Mouse (Mus musculus): Measurements from ENCODE around the gene Kirrel3. TPM values are rescaled to one million over a fixed set of nuclear protein-coding genes. Genes with fewer than 3 reads are reported as not detected.

Kirrel3 gene
- polyA plus RNA-seq, 1 experiment from 2014 or later = 0.72 TPM

DNA sequence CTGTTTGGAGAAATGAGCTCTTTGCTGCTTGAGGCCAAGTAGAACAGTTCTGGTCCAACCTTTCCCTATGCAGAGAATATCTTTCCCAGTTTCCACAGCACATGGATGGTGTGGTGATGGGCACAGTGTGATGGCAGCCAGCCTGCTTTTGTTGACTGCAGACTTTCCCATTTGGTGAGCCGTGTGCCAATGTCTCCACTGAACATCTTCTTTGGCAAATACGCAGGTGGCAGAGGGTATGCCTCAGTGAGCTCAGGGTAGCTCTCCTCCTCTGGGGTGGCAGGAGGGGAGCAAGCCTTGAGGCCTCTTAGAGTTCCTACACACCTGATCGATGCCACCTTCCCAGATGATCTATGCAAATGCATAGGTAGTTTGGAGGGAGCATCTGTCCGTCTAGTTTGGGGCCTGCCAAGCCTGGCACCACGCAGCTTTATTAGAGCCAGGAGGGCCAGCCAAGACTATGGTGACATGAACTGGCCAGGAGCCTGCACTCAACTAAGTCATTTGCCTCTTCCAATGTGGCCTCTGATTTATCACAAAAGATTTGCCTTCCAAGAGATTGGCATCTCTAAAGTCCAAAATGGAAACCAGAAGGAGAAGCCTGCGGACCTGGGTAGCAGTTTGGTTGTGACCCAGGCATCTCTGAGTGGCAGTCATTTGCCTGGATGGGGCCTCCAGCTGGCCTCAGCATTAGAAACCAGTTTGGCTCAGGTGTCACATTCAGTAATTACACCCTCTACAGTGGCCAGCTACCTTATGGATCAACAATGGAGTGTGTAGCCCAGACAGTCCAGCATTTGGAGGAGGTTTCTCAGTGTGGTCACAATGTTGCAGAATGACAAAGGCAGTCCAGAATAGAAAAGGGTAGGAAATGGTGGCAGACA, 127.4 kb downstream of the Kirrel3 start:
- H3K4me3 ChIP-seq (ENCODE audit: low read depth, low read length) = no peak overlapping the region
- no peaks in the 10 kb centered on the region for H3K27me3 ChIP-seq (replicated peaks; ENCODE audit: insufficient read depth, low read length)
- H3K4me1 ChIP-seq (ENCODE audit: insufficient read depth, low read depth, low read length) = no peaks in the 10 kb centered on the region
- 85% methylated on average over 6 of the region's 6 CpGs for WGBS
- no peak overlapping the region for H3K9ac ChIP-seq (replicated peaks; ENCODE audit: low read depth)
- H3K27ac ChIP-seq (ENCODE audit: low read length) = no peak overlapping the region
- ATAC-seq = no peak
- no peak for DNase-seq (ENCODE audit: low spot score)
- no peaks in the 10 kb centered on the region for H3K36me3 ChIP-seq (ENCODE audit: insufficient read depth, low read length)
- no peaks in the 10 kb centered on the region for H3K9me3 ChIP-seq (ENCODE audit: low read length)
- no peak overlapping the region for H3K4me2 ChIP-seq (replicated peaks; ENCODE audit: low read depth, low read length)
- TF ChIP-seq EP300 (IDR thresholded peaks at IDR 0.05) (no peak), CTCF (IDR thresholded peaks at IDR 0.05) (no peak)

DNA sequence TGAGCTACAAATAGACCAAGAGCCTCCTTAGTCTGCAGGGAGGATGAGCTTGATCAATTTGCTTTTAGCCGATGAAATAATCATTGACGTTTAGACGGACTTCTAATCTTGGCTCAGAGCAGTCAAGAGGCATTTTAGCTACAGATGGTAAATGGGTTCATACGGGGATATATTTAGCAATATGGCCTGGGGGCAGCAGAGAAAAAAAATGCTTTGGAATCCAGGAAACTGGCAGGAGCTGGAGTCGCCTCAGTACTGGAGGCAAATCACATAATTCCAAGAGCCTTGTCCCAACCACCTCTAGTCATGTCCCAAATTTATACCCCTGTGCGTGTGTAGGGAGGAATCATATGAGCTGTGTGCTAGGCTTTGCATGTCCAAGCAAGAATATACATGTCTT, 132.4 kb downstream of the Kirrel3 start:
- Histone ChIP-seq H3K4me2 (replicated peaks; ENCODE audit: low read depth, low read length) (no peak overlapping the region), H3K27ac (ENCODE audit: low read length) (no peak overlapping the region), H3K9ac (replicated peaks; ENCODE audit: low read depth) (no peak overlapping the region), H3K27me3 (replicated peaks; ENCODE audit: insufficient read depth, low read length) (no peaks in the 10 kb centered on the region), H3K36me3 (ENCODE audit: insufficient read depth, low read length) (no peaks in the 10 kb centered on the region), H3K4me3 (ENCODE audit: low read depth, low read length) (no peak overlapping the region), H3K4me1 (ENCODE audit: insufficient read depth, low read depth, low read length) (no peaks in the 10 kb centered on the region), H3K9me3 (ENCODE audit: low read length) (no peaks in the 10 kb centered on the region)
- no peak for DNase-seq (ENCODE audit: low spot score)
- WGBS = 56% methylated on average over 6 of the region's 6 CpGs
- TF ChIP-seq CTCF (IDR thresholded peaks at IDR 0.05) = no peak
- TF ChIP-seq EP300 (IDR thresholded peaks at IDR 0.05) = no peak
- ATAC-seq = no peak

DNA sequence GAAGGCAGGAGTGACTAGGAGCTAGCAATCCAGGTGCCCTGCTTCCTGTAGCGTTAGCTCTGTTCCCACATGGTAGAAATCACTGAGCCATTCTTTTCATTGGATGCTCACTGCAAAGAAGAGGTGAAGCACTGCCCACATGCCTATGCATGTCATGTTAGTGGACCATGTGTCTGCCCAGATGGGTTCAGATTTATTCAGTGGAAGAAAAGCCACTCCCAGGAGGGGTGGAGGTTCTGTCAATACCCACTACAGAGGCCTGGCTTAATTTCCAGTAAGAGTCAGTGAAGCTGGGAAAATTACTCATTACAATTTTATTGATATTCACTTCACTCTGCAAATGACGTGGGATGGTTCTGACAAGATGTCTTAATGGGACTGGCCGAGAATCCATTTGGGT, 134.2 kb downstream of the Kirrel3 start:
- Histone ChIP-seq H3K4me1 (ENCODE audit: insufficient read depth, low read depth, low read length) (no peaks in the 10 kb centered on the region), H3K4me3 (ENCODE audit: low read depth, low read length) (no peak overlapping the region), H3K9ac (replicated peaks; ENCODE audit: low read depth) (no peak overlapping the region), H3K27me3 (replicated peaks; ENCODE audit: insufficient read depth, low read length) (no peaks in the 10 kb centered on the region), H3K4me2 (replicated peaks; ENCODE audit: low read depth, low read length) (no peak overlapping the region), H3K36me3 (ENCODE audit: insufficient read depth, low read length) (no peaks in the 10 kb centered on the region), H3K27ac (ENCODE audit: low read length) (no peak overlapping the region), H3K9me3 (ENCODE audit: low read length) (no peaks in the 10 kb centered on the region)
- TF ChIP-seq CTCF (IDR thresholded peaks at IDR 0.05) = no peak
- TF ChIP-seq EP300 (IDR thresholded peaks at IDR 0.05) = no peak
- DNase-seq (ENCODE audit: low spot score) (no peak), ATAC-seq (no peak)
- 79% methylated on average over 3 of the region's 3 CpGs for WGBS

DNA sequence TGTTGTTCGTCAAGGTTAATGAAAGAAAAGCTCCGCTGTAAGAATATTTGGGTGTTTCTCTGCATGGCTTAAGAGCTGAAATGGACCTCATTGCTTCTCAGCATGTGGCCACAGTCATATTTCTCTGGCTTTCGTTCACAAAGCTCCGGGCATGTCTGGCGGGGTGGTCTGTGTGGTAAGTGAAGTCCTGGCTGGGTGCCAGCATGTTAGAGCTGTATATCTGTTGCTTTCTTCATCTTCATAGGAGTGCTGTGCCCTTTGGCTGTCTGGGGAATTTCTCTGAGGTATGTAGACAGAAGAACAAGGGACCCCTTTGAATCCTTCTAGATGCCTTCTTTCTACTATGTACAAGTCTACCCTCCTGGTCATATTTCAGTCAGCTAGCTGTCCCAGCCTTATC, 137.8 kb downstream of the Kirrel3 start:
- ATAC-seq (no peak), DNase-seq (ENCODE audit: low spot score) (no peak)
- Histone ChIP-seq H3K36me3 (ENCODE audit: insufficient read depth, low read length) (no peaks in the 10 kb centered on the region), H3K4me2 (replicated peaks; ENCODE audit: low read depth, low read length) (no peak overlapping the region), H3K9me3 (ENCODE audit: low read length) (no peaks in the 10 kb centered on the region), H3K27me3 (replicated peaks; ENCODE audit: insufficient read depth, low read length) (no peaks in the 10 kb centered on the region), H3K4me3 (ENCODE audit: low read depth, low read length) (no peak overlapping the region), H3K9ac (replicated peaks; ENCODE audit: low read depth) (no peak overlapping the region), H3K27ac (ENCODE audit: low read length) (no peak overlapping the region), H3K4me1 (ENCODE audit: insufficient read depth, low read depth, low read length) (no peaks in the 10 kb centered on the region)
- 55% methylated on average over 5 of the region's 5 CpGs for WGBS
- TF ChIP-seq EP300 (IDR thresholded peaks at IDR 0.05) = no peak
- no peak for TF ChIP-seq CTCF (IDR thresholded peaks at IDR 0.05)

DNA sequence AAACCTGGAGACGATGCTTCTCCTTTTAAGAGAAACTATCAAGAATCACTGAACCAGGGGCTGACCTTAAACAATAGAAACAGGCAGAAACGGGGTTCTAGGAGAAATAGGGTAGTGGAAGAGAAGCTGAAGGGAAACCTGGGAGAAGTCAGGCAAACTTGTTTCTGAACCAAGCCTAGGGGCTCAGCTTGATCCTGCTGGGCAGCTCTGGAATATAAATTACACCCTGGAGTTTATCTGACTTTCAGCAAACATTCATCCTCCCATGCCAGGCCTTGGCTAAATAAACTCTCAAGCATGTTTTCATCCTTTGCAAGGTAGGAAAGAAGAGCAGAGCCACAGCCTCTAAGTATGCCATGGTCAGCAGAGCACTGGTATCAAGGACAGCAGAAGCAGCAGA, 138.3 kb downstream of the Kirrel3 start:
- no peak overlapping the region for H3K9ac ChIP-seq (replicated peaks; ENCODE audit: low read depth)
- DNase-seq (ENCODE audit: low spot score) (no peak), ATAC-seq (no peak)
- H3K4me2 ChIP-seq (replicated peaks; ENCODE audit: low read depth, low read length) = no peak overlapping the region
- H3K27ac ChIP-seq (ENCODE audit: low read length) = no peak overlapping the region
- no peaks in the 10 kb centered on the region for H3K4me1 ChIP-seq (ENCODE audit: insufficient read depth, low read depth, low read length)
- TF ChIP-seq CTCF (IDR thresholded peaks at IDR 0.05) (no peak), EP300 (IDR thresholded peaks at IDR 0.05) (no peak)
- H3K27me3 ChIP-seq (replicated peaks; ENCODE audit: insufficient read depth, low read length) = no peaks in the 10 kb centered on the region
- no peak overlapping the region for H3K4me3 ChIP-seq (ENCODE audit: low read depth, low read length)
- no peaks in the 10 kb centered on the region for H3K9me3 ChIP-seq (ENCODE audit: low read length)
- WGBS = 48% methylated on average over 2 of the region's 2 CpGs
- H3K36me3 ChIP-seq (ENCODE audit: insufficient read depth, low read length) = no peaks in the 10 kb centered on the region

DNA sequence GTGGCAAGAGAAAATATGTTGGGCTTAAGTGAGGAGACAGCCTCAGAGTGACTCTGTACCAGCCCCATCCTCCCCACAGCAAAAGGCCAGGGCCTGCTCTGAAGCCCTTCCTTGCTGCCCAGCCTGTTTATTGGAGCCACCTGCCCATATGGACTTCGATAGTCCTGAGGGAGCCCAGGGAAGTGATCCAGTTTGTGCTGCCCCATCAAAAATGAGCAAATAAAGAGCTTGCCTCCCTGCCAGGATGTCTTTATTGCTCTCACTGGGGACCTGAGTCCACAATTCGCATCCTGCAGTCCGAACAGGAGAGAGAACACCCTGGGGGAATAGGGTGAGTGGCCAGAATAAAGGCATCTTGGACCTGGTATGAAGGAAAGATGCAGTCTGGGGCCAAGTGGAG, 143.1 kb downstream of the Kirrel3 start:
- Histone ChIP-seq H3K4me2 (replicated peaks; ENCODE audit: low read depth, low read length) (no peak overlapping the region), H3K36me3 (ENCODE audit: insufficient read depth, low read length) (no peaks in the 10 kb centered on the region), H3K9me3 (ENCODE audit: low read length) (no peaks in the 10 kb centered on the region), H3K4me3 (ENCODE audit: low read depth, low read length) (no peak overlapping the region), H3K9ac (replicated peaks; ENCODE audit: low read depth) (no peak overlapping the region), H3K27ac (ENCODE audit: low read length) (no peak overlapping the region), H3K4me1 (ENCODE audit: insufficient read depth, low read depth, low read length) (no peaks in the 10 kb centered on the region), H3K27me3 (replicated peaks; ENCODE audit: insufficient read depth, low read length) (no peaks in the 10 kb centered on the region)
- WGBS = 80% methylated on average over 3 of the region's 3 CpGs
- ATAC-seq (no peak), DNase-seq (ENCODE audit: low spot score) (no peak)
- TF ChIP-seq EP300 (IDR thresholded peaks at IDR 0.05) = no peak
- TF ChIP-seq CTCF (IDR thresholded peaks at IDR 0.05) = no peak

Measured in lung, postnatal 0 days (tissue).